Mouse (Mus musculus): ENCODE data around the gene Fam53a. TPM values are rescaled to one million over a fixed set of nuclear protein-coding genes. Genes with fewer than 3 reads are reported as not detected.

Gene Fam53a
- total and polyA plus RNA-seq, 3 experiments = 26.1 to 74.4 (median 28.5) TPM

DNA sequence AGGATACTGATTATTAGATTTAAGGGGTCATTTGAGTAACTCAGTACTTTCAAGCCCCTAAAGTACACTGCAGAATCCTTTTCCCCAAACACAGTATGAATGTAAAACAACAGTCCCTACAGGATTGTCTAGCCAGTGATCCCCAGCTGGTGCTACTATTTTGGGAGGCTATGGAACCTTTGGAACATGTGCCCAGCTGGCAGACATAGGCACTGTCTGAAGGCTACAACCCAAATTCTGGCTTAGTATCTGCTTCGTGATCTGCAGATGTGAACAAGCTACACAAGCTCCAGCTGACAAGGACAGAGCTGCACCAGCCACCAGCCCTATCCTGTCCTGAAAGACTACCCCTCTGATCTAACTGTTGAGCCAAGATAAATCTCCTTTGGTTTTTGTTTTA, 3.1 kb upstream of the Fam53a start:
- no peak for DNase-seq

DNA sequence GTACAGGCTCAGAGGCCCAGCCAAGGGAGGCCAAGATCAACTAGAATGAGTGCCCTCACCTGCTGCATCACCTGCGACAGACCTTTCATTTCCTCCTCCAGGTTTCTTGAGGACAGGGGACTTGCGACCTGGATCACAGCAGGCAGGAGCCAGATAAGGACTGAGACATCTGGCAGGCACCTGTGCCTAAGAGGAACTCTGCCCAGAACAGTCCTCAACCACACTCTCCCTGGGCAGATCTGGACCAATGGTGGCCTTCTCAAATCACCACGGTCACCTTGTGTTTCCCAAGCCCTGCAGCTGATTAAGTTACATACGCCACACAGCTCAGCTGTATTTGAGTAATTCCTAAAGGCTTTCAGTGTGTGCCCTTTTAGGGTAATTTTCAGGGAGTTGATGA, 1.2 kb upstream of the Fam53a start:
- DNase-seq = no peak

DNA sequence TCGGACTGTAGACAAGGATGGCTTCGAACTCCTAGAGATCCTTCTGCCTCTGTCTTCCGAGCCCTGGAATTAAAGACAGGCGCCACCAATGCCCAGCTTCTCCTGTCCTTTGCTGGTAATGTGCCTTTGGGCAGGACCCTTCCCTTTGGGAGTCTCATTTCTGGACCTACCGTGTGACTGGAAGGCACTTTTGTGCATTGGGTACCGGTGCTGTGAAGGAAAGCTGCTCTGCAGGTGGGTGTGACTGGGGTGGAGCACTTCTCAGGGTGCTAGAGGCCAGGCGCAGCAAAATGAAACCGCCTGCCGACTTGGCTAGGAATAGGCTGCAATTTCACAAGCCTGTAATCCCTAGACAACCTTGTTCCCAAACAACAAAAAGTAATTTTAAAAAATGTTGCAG, 626 bp upstream of the Fam53a start:
- DNase-seq = peak; percentile 54

DNA sequence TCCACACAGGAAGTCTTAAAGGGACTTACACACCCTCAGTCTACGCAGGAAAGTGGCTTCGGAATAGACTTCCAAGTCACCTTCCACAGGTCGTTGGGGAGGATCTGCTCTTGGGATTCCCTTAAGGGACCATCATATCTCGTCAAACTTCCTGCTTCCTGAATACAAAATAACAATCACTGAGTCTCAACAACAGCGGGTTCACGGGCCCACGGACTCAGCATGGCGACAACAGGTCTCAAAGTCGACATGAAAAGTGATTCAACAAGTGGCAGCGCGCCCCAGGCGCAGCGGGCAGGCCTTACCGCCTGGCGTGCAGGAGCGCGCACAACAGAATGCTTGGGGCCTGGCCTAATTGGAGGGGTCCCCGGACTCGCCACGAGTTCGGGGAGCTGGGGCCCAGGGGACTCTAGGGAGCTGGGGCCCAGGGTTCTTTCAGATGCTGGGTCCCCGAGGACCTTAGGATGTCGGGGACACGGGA, 575 bp downstream of the Fam53a start:
- DNase-seq = peak; percentile 85

DNA sequence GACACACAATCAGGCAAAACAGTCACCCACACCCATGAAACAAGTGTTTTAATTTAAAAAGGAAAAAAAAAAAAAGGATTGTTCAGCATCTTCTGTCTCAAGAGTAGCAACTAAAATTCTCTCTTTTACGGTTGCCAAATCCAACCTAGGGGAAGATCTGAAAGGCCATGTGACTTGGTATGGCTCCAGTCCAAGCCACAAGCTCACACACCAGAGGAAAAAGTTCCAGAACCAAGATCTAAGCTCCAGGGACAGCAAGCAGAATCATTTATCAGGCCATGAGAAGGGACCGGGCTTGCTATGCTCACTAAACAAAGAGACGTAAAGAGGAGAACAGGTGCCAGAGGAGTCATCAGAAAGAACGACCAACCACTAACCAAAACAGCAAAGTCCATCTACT, 1.5 kb downstream of the Fam53a start:
- DNase-seq = peak; percentile 62

DNA sequence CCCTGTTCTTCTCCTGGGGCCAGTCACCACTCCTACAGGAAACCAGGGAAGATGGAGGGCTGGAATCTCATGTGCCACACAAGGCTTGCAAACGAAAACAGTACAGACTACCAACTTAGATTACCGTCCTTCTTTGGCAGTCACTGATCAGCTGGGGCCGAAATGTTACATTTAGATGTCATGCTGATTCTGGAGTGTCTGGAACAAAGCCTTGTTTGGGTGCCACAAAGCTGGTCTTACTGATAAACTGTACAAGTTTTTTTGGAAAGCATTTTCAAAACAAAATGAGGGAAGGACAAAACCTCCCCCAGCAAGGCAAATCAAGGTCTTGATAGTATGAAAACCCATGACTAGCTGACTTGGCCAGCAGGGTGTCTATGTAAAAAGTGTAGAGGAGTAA, 5.7 kb downstream of the Fam53a start:
- DNase-seq = no peak

DNA sequence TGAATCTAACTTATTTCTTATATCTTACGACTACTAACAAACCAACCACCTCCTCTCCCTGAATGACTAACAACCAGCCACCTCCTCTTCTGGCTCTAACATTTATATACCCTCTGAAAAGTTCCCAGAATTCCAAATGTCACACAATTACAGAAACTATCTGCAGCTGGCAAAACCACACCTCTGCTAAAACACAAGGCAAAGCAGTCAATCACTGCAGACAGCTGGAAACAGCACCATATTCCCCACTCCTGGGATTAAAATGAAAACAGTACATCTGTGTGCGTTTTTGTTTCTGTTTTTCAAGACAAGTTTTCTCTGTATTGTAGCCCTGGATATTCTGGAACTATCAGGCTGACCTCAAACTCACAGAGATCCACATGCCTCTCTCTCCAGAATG, 6.8 kb downstream of the Fam53a start:
- no peak for DNase-seq

DNA sequence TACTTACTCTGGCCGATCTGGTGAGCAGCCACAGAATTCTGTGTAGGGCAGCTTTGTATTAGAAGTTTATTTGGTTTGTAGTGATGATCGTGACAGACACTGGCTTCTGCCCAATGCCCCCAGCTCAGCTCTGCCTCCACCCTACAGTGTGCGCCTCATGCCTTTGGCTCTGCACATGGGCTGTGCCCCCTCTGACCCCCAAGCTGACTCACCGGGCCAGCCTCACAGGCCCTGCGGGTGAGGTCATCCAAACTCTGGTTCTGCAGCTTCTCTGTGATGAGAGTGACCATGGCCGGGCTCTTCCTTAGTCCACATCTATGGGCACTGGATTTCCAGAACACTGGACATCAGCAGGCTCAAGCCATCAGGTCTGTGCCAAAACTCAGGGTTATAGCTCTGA, 15.0 kb downstream of the Fam53a start:
- peak; percentile 77 for DNase-seq

DNA sequence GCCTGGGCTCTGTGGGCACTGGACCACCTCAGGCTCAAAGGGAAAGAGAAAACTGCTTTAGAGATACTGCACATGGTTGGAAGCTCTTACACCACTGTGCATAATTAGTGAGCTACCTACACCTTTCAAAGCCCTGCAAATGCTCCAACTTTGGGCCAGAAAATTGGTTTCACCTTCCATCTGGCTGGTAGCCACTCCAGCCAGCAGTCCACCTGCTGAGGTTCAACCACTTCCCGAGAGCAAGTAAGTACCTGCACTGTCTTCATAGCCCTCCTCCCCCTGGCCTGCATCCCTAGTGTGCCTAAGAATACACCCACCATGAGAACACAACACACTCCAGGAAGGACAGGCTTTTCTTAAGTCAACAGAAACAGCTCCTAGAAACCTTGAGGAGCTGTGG, 17.6 kb downstream of the Fam53a start:
- no peak for DNase-seq

DNA sequence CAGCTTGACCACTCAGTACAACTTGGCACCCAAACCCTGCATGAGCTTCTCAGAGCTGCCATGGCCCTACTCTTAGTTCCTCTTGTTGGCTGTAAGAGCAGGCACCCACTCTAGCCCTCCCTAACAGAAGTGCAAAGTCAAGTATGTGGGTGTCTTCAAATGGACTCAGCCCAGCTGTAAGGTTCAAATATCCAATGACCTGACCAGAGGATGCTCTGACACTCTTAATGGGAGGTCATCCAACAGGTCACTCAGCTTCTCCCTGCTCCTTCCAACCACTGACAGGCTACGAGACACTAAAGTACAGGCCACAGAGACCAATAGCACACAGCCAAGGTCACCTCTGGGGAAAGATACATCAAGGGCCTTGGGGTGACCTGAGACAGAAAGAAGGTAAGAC, 20.2 kb downstream of the Fam53a start:
- no peak for DNase-seq

DNA sequence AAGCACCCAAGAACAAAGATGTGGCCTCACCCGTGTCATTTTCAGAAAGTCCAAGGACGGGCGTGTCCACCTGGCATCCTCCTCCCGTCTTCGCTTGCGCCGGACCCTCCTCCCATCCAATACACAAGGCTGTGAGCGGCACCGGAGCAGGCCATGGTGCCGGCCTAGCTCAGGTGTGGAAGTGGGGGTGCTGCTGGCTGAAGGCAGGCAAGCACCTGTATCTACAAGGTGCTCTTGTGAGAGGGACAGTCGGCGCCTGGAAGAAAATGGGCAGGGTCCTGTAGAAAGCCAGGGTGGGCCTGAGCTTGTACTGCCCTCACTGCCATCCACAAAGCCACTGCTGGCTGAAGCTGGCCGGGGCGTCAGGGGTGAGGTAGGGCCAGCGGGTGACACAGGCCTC, 22.0 kb downstream of the Fam53a start:
- DNase-seq = no peak

DNA sequence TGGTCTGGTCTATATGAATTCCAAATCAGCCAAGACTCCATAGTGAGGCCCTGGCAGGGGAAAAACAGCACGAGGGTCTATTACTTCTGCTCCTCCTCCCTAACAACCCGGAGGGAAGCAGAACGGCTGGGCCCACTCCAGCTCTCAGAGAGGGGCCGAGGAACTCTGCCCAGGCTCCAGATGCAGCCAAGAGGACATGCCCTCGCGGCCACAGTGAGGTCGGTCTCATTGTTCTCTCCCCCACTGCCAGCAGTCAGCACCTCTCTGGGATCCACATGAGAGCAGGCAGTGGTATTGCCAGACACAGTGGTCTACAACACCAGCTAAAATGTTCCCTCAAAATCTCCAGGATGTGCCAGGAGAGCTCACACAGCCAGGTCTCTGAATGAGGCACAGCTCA, 22.8 kb downstream of the Fam53a start:
- DNase-seq = no peak

DNA sequence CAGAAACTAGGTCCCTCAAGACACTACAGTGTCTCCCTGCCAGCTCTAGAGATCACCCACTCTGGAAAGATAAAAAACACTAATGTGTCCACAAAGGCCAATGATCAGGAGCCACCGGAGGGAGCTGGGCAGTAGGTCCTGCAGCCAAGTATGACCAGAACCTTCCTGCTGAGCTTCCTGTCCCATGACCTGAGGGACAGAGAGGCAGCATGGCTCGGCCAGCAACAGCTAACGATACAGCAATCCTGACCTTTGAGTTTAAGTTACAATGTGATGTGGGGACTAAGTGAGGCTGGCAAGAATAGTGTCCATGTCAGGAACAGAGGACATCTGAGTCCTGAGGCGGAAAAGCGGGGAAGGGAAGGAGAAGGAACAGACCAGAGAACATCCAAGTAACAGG, 24.1 kb downstream of the Fam53a start:
- no peak for DNase-seq

DNA sequence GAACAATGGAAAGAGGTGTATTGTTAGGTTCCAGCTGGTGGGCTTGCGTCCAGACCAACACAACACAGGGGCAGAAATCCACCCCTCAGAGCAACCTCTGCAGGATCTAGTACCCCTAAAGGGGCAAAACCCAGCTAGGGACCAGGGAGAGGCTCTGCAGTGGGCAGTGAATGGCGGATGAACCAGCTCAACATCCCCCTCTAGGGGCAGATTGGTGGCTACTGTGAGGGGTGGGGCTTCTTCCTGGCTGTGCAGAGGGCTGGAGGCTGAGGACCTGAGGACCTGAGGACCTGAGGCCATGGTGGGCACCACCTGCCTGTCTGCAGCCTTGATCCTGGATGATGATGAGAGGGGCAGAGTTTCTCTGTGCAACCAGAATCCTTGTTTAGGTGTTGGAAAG, 35.8 kb downstream of the Fam53a start:
- DNase-seq = no peak

DNA sequence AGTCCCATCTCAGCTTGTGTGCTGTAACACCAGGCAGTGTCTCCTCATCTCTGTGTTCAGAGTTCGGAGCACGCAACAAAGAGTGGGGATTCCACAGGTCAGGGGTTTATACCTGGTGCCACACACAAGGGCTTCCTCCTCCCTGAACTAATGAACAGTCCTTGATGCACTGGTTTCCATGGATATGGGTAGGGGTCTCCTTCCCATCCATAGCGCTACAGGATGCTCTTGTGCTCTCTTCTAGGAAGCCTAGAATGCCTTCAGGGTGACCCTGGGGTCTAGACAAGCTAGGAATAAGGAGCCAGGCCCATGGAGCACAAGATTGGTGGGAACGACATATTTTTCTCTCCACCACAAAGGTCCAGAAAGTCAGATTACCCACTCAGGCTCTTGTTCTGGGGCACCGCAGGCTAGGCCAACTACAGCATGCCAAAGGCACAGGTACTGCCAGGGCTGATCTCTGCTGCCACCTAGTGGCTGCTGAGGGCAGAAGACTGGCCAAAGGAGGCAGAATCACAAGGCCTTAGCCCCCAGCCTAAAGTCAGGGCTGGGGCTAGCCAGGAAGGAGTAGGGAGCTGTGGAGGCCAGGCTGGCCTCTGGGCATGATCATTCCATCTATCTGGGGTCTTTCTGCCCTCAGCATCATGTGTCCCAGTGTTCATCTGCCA, 40.1 kb downstream of the Fam53a start:
- peak; percentile 66 for DNase-seq

DNA sequence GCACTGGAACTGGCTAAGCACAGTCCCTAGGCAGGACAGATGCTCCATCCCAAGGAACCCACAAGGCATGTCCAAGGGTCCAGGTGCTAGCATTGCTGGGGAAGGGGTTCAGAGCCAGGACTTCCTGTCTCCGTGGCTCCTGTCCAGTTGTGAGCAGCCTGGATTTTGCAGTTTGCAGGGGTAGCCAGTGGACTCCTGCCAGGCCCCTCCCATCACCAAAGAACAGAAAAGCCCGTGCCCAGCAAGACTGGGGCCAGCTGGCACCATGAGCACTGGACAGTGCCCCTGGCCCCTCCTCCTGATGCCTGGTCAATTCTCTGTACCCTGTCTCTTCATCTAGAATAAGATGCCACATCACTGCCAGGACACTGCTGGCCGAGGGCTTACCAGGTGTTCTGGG, 41.4 kb downstream of the Fam53a start:
- no peak for DNase-seq

DNA sequence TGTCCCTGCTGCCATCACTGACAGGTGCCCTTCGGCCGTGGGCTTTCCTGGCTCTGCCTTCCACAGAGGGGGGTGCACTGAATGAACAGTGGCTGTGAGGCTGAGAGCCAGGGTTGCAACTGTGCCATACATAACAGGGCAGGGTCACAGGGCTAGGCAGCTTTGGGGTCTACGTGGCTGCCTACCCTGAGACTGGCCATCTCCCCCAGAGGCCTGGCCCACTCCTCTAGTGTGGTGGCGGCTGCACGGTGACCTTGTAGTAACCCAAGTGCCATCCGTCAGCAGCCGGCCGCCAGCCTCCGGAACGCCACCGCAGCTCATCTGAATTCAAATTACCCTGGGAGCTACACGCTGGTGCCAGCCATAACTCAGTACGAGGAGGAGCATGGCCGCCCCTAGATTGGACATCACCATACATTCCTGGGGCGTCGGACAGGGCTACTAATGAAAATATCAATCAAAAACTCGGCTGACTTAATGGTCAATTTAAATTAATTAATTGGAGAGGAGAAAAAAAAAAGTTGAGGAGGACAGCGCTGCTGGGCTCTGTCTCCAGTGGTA, 41.9 kb downstream of the Fam53a start:
- DNase-seq = no peak

DNA sequence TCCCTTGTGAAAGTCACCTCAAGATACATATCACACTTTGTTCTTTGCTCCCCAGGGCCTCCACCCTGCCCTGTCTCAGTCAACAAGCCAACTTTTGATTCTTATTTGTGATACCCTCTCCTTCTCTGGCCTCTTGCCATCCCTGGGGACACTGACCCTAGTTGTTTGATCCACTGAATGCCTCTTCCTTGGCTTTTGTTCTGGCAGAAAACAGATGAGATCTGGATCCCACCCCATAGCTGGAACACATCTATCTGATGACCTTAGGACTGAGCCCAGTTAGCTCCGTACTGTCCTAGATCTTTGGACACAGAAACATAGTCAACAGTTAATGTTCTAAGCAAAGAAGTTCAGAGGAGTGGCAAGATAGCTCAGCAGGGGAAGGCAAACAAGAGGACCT, 49.1 kb downstream of the Fam53a start:
- DNase-seq = no peak

DNA sequence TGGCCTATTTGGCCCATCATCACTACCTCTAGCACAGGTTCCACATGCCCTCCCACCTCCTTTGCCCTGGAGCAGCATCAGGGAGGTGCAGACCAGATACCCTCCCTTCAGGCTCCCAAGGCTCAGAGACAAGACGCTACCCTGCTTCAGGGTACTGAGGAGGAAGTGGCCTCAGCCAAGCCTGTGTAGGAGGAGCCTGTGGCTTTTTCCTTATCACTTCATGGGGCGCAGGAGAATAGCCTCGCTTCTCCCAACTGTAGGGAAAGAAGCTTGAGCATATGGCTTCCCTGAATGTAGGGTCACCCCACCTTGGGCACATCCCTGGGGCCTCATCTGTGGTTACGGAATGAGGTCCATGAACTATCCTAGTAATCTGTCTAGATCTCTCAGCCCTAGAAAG, 55.2 kb downstream of the Fam53a start:
- DNase-seq = no peak

DNA sequence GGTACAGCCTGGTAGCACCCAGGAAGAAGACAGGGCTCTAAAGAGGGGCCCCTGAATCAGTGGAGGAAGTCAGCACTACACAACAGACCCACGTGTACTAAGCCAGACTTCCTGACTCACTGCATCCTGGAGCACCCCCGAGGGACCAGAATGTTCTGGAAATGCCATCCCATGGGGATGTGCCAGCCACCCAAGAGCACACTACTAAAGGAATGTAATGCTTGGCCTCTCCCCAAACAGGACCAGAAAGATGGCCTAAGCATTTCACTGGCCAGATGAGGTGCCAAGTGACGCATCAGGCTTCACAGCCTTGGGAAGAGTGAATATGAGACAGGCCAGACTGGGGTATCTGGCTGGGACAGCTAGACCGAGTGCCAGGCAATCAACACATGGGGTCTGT, 63.5 kb downstream of the Fam53a start:
- no peak for DNase-seq

DNA sequence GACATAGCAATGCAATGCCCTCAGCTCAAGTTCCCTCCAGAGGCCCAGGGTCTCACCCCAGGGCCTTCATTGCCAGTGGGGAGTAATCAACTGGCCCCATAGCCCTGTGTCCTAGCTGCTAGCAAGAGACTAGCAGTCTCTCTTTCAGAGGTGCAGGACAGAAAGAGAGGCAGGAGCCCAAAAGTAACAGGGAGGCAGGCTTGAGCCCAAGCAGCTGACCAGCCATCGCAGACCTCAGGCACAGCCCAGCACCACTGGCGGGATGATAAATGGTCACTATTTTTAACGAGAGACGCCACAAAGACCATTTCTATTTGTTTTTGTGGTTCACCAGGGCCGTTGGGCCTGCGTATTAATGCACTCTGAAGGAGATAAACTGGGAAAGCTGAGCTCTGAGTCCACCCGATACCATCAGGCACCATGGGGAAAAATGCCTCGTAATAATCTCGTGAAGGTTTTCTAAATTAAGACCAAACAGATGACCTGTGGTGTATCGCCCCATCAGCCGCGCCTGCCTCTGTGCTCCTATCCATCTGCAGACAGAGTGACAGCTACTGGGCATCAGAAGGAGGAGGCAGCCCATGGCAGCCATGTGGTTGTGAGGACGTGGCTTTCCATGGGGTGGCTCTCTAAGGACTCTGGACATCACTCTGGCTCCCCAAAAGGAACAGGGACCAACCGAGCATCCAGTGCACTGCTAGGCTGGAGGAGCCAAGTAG, 73.0 kb downstream of the Fam53a start:
- DNase-seq = no peak
